Mouse (Mus musculus): ENCODE data around the gene Spag9. TPM values are rescaled to one million over a fixed set of nuclear protein-coding genes. Genes with fewer than 3 reads are reported as not detected.
"Not testable (repeated sequence)": the region's sequence is repeated elsewhere in the genome, so short reads cannot be mapped to it uniquely, and the experiment has no call there.

Spag9 gene
- polyA plus RNA-seq, 1 experiment from 2014 or later = 64.1 TPM

DNA sequence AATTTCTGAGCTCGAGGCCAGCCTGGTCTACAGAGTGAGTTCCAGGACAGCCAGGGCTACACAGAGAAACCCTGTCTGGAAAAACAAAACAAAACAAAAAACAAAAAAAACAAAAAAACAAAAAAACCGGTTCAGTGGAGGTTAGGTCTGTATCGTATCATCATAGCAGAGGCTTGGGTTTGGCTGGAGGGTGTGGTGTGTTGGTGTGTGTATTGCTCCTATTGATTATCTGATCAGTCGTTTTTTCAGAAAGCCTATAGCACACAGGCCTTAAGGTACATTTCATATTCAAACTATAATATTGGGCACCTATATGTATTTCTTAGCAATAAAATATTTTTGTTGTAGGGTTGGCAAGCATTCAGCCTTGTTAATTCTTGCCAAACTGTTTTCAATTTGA lies 36.2 kb downstream of the Spag9 start:
- no peaks in the 10 kb centered on the region for H3K4me1 ChIP-seq (replicated peaks; ENCODE audit: control insufficient read depth, insufficient read depth, low read length)
- TF ChIP-seq CTCF (IDR thresholded peaks at IDR 0.05; ENCODE audit: low read depth) = no peak
- H3K4me2 ChIP-seq (replicated peaks; ENCODE audit: low read depth) = no peak overlapping the region
- no peaks in the 10 kb centered on the region for H3K36me3 ChIP-seq (ENCODE audit: control insufficient read depth, insufficient read depth)
- no peak overlapping the region for H3K27ac ChIP-seq (ENCODE audit: low read depth, low read length)
- no peak for ATAC-seq
- WGBS = 86% methylated on average over 4 of the region's 4 CpGs
- H3K9ac ChIP-seq (ENCODE audit: low read depth, low read length) = no peak overlapping the region
- H3K9me3 ChIP-seq (ENCODE audit: control insufficient read depth) = no peaks in the 10 kb centered on the region
- H3K27me3 ChIP-seq (replicated peaks; ENCODE audit: control insufficient read depth, insufficient read depth, low read length) = no peaks in the 10 kb centered on the region
- H3K4me3 ChIP-seq (ENCODE audit: low read depth, low read length) = no peak overlapping the region

DNA sequence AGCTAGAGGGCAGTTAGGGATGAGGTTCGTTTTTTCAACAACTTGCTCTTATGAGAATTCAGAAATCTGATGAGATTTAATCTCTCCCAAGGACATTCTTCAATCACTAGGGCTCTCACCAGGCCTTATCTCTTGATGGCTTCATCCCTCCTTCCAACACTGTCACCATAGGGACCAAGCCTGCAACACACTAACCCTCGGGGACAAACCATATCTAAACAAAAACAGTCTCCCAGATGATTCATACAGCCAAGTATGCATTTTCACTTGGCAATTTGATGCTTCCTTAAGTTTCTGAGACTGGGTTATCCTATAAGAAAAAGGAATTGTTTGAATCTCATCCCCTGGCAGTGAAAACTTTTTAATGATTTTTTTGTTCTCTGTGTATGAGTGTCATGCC lies 37.1 kb downstream of the Spag9 start:
- TF ChIP-seq CTCF (IDR thresholded peaks at IDR 0.05; ENCODE audit: low read depth) = no peak
- Histone ChIP-seq H3K4me1 (replicated peaks; ENCODE audit: control insufficient read depth, insufficient read depth, low read length) (no peaks in the 10 kb centered on the region), H3K27me3 (replicated peaks; ENCODE audit: control insufficient read depth, insufficient read depth, low read length) (no peaks in the 10 kb centered on the region), H3K36me3 (ENCODE audit: control insufficient read depth, insufficient read depth) (no peaks in the 10 kb centered on the region), H3K4me2 (replicated peaks; ENCODE audit: low read depth) (no peak overlapping the region), H3K9me3 (ENCODE audit: control insufficient read depth) (no peaks in the 10 kb centered on the region), H3K27ac (ENCODE audit: low read depth, low read length) (no peak overlapping the region), H3K4me3 (ENCODE audit: low read depth, low read length) (no peak overlapping the region), H3K9ac (ENCODE audit: low read depth, low read length) (no peak overlapping the region)
- 36% methylated on average over 2 of the region's 2 CpGs for WGBS
- no peak for ATAC-seq

DNA sequence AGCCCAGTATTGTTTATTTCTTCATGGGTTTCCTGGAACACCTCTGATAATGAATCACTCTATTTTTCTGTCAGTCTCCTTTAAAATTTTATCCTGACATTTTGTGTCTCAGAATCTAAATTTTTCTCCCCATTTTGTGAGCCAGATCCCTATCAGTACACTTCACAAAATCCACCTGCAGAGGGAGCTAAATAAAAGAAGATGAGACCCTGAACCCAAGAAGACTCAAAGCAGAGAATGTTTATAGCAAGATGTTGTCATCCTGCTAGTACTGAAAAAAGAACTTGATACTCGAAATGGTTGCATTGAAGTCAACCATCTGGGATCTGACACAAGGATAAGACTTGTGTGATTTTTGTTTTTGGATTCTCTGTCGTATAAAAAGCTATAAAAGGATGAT lies 40.1 kb downstream of the Spag9 start:
- no peak overlapping the region for H3K4me3 ChIP-seq (ENCODE audit: low read depth, low read length)
- no peaks in the 10 kb centered on the region for H3K9me3 ChIP-seq (ENCODE audit: control insufficient read depth)
- TF ChIP-seq CTCF (IDR thresholded peaks at IDR 0.05; ENCODE audit: low read depth) = peak; percentile 63
- H3K27me3 ChIP-seq (replicated peaks; ENCODE audit: control insufficient read depth, insufficient read depth, low read length) = no peaks in the 10 kb centered on the region
- no peaks in the 10 kb centered on the region for H3K4me1 ChIP-seq (replicated peaks; ENCODE audit: control insufficient read depth, insufficient read depth, low read length)
- no peak overlapping the region for H3K27ac ChIP-seq (ENCODE audit: low read depth, low read length)
- ATAC-seq = no peak
- WGBS = 39% methylated on average over 2 of the region's 2 CpGs
- H3K4me2 ChIP-seq (replicated peaks; ENCODE audit: low read depth) = no peak overlapping the region
- no peaks in the 10 kb centered on the region for H3K36me3 ChIP-seq (ENCODE audit: control insufficient read depth, insufficient read depth)
- H3K9ac ChIP-seq (ENCODE audit: low read depth, low read length) = no peak overlapping the region

DNA sequence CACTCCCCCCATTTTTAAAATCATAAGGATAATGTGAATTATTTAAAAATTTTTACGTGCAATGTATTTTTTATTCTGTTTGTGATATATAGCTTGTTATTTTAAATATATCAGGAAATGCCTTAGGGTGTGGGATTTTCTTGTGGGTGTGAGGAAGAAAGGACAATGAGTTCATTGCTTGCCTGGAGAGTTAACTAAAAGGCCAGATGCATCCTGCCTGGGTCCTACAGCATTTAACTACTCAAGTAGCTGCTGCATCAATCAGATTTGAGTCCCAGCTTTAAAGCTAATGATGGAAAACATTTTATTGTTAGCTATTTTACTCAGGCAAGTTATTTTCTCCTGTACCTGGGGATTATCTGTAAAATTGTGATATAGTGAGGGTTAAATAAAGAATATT lies 45.6 kb downstream of the Spag9 start:
- Histone ChIP-seq H3K9ac (ENCODE audit: low read depth, low read length) (no peak overlapping the region), H3K4me2 (replicated peaks; ENCODE audit: low read depth) (no peak overlapping the region), H3K9me3 (ENCODE audit: control insufficient read depth) (no peaks in the 10 kb centered on the region), H3K4me1 (replicated peaks; ENCODE audit: control insufficient read depth, insufficient read depth, low read length) (no peaks in the 10 kb centered on the region), H3K27ac (ENCODE audit: low read depth, low read length) (0 out of 2 replicates have a peak overlapping the region, but pooled peaks have one; percentile 9), H3K27me3 (replicated peaks; ENCODE audit: control insufficient read depth, insufficient read depth, low read length) (no peaks in the 10 kb centered on the region), H3K36me3 (ENCODE audit: control insufficient read depth, insufficient read depth) (no peaks in the 10 kb centered on the region), H3K4me3 (ENCODE audit: low read depth, low read length) (no peak overlapping the region)
- WGBS = 79% methylated on average over 1 of the region's 1 CpGs
- no peak for TF ChIP-seq CTCF (IDR thresholded peaks at IDR 0.05; ENCODE audit: low read depth)
- ATAC-seq = no peak

DNA sequence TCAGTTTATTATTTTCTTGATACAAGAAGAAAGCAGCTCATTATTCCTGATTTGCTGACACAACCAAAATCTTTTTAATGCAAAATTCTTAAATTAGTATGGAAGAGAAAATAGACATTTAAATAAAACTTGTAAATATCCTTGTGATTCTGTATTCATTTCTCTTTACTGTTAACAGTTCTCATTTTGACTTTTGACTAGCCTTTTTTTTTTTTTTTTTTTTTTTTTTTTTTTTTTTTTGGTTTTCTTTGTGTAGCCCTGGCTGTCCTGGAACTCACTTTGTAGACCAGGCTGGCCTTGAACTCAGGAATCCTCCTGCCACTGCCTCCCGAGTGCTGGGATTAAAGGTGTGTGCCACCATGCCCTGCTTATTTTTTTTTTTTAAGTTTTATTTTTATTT lies 46.4 kb downstream of the Spag9 start:
- not testable (repeated sequence) for H3K27me3 ChIP-seq (replicated peaks; ENCODE audit: control insufficient read depth, insufficient read depth, low read length); H3K27ac ChIP-seq (ENCODE audit: low read depth, low read length); H3K9ac ChIP-seq (ENCODE audit: low read depth, low read length); ATAC-seq; H3K4me1 ChIP-seq (replicated peaks; ENCODE audit: control insufficient read depth, insufficient read depth, low read length); H3K4me2 ChIP-seq (replicated peaks; ENCODE audit: low read depth); H3K36me3 ChIP-seq (ENCODE audit: control insufficient read depth, insufficient read depth); H3K9me3 ChIP-seq (ENCODE audit: control insufficient read depth); H3K4me3 ChIP-seq (ENCODE audit: low read depth, low read length)
- WGBS = 89% methylated on average over 1 of the region's 1 CpGs

DNA sequence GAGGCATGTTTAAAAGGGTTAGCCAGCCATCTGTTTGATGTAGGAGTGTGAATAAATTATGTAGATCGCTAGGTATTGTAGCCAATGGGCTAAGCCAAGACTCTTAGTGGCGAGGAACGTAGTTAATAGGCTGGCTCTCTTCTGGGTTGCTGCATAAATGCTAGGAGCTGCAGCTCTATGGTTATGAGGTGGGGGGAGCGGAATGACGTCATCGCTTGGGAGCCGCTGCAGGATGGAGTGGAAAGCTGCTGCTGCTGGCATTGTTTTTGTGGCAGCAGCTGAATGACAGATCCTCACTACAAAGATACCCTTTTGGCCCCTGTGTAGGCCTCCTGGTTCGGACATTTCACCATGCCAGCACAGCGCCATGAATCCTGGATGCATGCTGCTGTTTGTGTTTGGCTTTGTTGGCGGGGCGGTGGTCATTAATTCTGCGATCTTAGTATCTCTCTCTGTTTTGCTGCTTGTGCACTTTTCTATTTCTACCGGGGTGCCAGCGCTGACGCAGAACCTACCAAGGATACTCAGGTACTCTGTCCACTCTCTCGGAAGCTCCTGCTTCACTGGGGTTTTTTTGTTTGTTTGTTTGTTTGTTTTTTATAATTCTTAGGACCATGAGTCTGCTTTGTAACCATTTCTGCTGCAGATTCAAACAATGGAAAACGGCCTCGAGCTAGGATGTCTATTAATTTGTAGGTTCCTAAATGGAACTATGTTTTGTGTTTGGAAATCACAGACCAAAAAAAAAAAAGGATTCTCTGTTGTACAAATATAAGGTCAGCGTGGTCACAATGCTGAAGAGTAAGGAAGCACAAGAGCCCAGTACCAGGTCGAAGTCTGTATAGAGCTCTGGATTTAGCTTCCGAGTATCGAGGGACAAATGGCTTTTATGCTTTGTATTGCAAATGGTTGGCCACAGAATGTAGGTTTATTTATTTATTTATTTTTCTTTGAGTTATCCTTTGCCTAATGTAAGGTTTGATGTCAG lies 48.4 kb downstream of the Spag9 start:
- peaks cover 7% of the 10 kb centered on the region for H3K36me3 ChIP-seq (ENCODE audit: control insufficient read depth, insufficient read depth)
- H3K4me2 ChIP-seq (replicated peaks; ENCODE audit: low read depth) = peak overlapping the region; percentile 55
- 12% methylated on average over 22 of the region's 22 CpGs for WGBS
- H3K4me3 ChIP-seq (ENCODE audit: low read depth, low read length) = peak overlapping the region; percentile 22
- no peaks in the 10 kb centered on the region for H3K4me1 ChIP-seq (replicated peaks; ENCODE audit: control insufficient read depth, insufficient read depth, low read length)
- ATAC-seq = peak; percentile 67
- no peak overlapping the region for H3K27ac ChIP-seq (ENCODE audit: low read depth, low read length)
- no peaks in the 10 kb centered on the region for H3K9me3 ChIP-seq (ENCODE audit: control insufficient read depth)
- peak overlapping the region; percentile 5; the same call in 1 of the 2 replicates for H3K9ac ChIP-seq (ENCODE audit: low read depth, low read length)
- no peak for TF ChIP-seq CTCF (IDR thresholded peaks at IDR 0.05; ENCODE audit: low read depth)
- no peaks in the 10 kb centered on the region for H3K27me3 ChIP-seq (replicated peaks; ENCODE audit: control insufficient read depth, insufficient read depth, low read length)

Data from intestine, postnatal 0 days (tissue).